Mouse (Mus musculus): Measurements from ENCODE around the gene Usp16.

The Usp16 gene

GRCm38 (mm10) chr16:87454419-87455179 is at the start of gene Usp16:
Gene Usp16 (plus strand): TSS chr16:87454703.
- in situ Hi-C loops (cut with MboI): no loop called here

- in situ Hi-C loops (cut with MboI): no loop called here
Measured at GRCm38 (mm10) chr16:87405001-87405400, 49.5 kb upstream of the Usp16 start.

GRCm38 (mm10) chr16:87420662-87421061 is 33.8 kb upstream of the Usp16 start:
- in situ Hi-C loops (cut with MboI): no loop called here

- in situ Hi-C loops (cut with MboI): no loop called here
Measured at GRCm38 (mm10) chr16:87427516-87427915, 27.0 kb upstream of the Usp16 start.

- in situ Hi-C loops (cut with MboI): loop anchor here (10.0 kb wide), 1 partner anchor 273 kb away; no protein-coding TSS in a partner anchor
Measured at GRCm38 (mm10) chr16:87432033-87432814, 22.3 kb upstream of the Usp16 start, which contains the start of gene Ltn1. Gene Ltn1 (minus strand): TSS chr16:87432612.

- in situ Hi-C loops (cut with MboI): loop anchor here (10.0 kb wide), 1 partner anchor 271 kb away; no protein-coding TSS in a partner anchor
Measured at GRCm38 (mm10) chr16:87434266-87434665, 20.2 kb upstream of the Usp16 start.

GRCm38 (mm10) chr16:87434946-87435345 is 19.6 kb upstream of the Usp16 start:
- in situ Hi-C loops (cut with MboI): loop anchor here (10.0 kb wide), 1 partner anchor 270 kb away; no protein-coding TSS in a partner anchor

- in situ Hi-C loops (cut with MboI): loop anchor here (10.0 kb wide), 1 partner anchor 269 kb away; no protein-coding TSS in a partner anchor
Measured at GRCm38 (mm10) chr16:87435411-87436205, 18.9 kb upstream of the Usp16 start.

- in situ Hi-C loops (cut with MboI): loop anchor here (10.0 kb wide), 1 partner anchor 268 kb away; no protein-coding TSS in a partner anchor
Measured at GRCm38 (mm10) chr16:87437096-87437495, 17.4 kb upstream of the Usp16 start.

GRCm38 (mm10) chr16:87438697-87439096 is 15.8 kb upstream of the Usp16 start:
- in situ Hi-C loops (cut with MboI): loop anchor here (10.0 kb wide), 1 partner anchor 266 kb away; no protein-coding TSS in a partner anchor

GRCm38 (mm10) chr16:87440184-87440686 is 14.3 kb upstream of the Usp16 start, which contains the start of gene Rwdd2b:
Gene Rwdd2b (minus strand): TSS chr16:87440573.
- in situ Hi-C loops (cut with MboI): no loop called here

- in situ Hi-C loops (cut with MboI): no loop called here
Measured at GRCm38 (mm10) chr16:87441089-87441488, 13.4 kb upstream of the Usp16 start.

- in situ Hi-C loops (cut with MboI): no loop called here
Measured at GRCm38 (mm10) chr16:87442291-87442690, 12.2 kb upstream of the Usp16 start.

GRCm38 (mm10) chr16:87443245-87443644 is 11.3 kb upstream of the Usp16 start:
- in situ Hi-C loops (cut with MboI): no loop called here

- in situ Hi-C loops (cut with MboI): no loop called here
Measured at GRCm38 (mm10) chr16:87444071-87444470, 10.4 kb upstream of the Usp16 start.

- in situ Hi-C loops (cut with MboI): no loop called here
Measured at GRCm38 (mm10) chr16:87445110-87445509, 9.4 kb upstream of the Usp16 start.

GRCm38 (mm10) chr16:87445528-87445927 is 9.0 kb upstream of the Usp16 start:
- in situ Hi-C loops (cut with MboI): no loop called here

- in situ Hi-C loops (cut with MboI): no loop called here
Measured at GRCm38 (mm10) chr16:87453226-87453625, 1.3 kb upstream of the Usp16 start.

- in situ Hi-C loops (cut with MboI): no loop called here
Measured at GRCm38 (mm10) chr16:87455180-87455611, 693 bp downstream of the Usp16 start.

- in situ Hi-C loops (cut with MboI): no loop called here
Measured at GRCm38 (mm10) chr16:87458752-87459151, 4.2 kb downstream of the Usp16 start.

- in situ Hi-C loops (cut with MboI): no loop called here
Measured at GRCm38 (mm10) chr16:87470579-87470978, 16.1 kb downstream of the Usp16 start.
